ENCODE assay signal across 17 mouse cellular contexts in genomic region chr7:64227586-64227985, GRCm38 (mm10).
"Had no signal": no experiment of that assay in that cellular context is flagged by ENCODE, and none has a peak within 500 bp of the region (broad histone marks: within the 10 kb centered on the region; RNA-seq: fewer than 3 reads in every experiment).

No protein-coding gene starts in this region.

- H3K9ac ChIP-seq: liver, embryonic 15.5 days; liver, postnatal 0 days; lung, embryonic 15.5 days; midbrain, embryonic 12.5 days; neural tube, embryonic 12.5 days; stomach, embryonic 15.5 days had no signal

- H3K27ac ChIP-seq: liver, embryonic 15.5 days; lung, embryonic 15.5 days; midbrain, embryonic 12.5 days; neural tube, embryonic 12.5 days; stomach, embryonic 15.5 days; stomach, postnatal 0 days had no signal

- H3K4me2 ChIP-seq: liver, embryonic 15.5 days; lung, embryonic 15.5 days; midbrain, embryonic 12.5 days; neural tube, embryonic 12.5 days; stomach, embryonic 15.5 days had no signal

- H3K36me3 ChIP-seq: liver, embryonic 15.5 days; lung, embryonic 15.5 days; midbrain, embryonic 10.5 days; midbrain, embryonic 12.5 days; neural tube, embryonic 12.5 days; stomach, embryonic 15.5 days had no signal

- H3K4me1 ChIP-seq: liver, embryonic 15.5 days; lung, embryonic 15.5 days; midbrain, embryonic 12.5 days; neural tube, embryonic 12.5 days; stomach, embryonic 15.5 days had no signal

- DNase-seq: liver, postnatal 0 days; lung, adult 2 months; lung, postnatal 14 days; midbrain, embryonic 14.5 days; retina, postnatal 1 day; right cerebral cortex, adult 18-20 months; right cerebral cortex, postnatal 14 days; thymus, adult 2 months; thymus, postnatal 25 days; thymus, postnatal 4 days had no signal

- H3K4me3 ChIP-seq: liver, embryonic 15.5 days; lung, embryonic 15.5 days; midbrain, embryonic 10.5 days; midbrain, embryonic 12.5 days; neural tube, embryonic 12.5 days; stomach, embryonic 15.5 days had no signal

- H3K27me3 ChIP-seq: liver, embryonic 15.5 days; lung, embryonic 15.5 days; midbrain, embryonic 12.5 days; neural tube, embryonic 12.5 days; stomach, embryonic 15.5 days had no signal

- H3K9me3 ChIP-seq: liver, embryonic 15.5 days; lung, embryonic 15.5 days; midbrain, embryonic 10.5 days; midbrain, embryonic 12.5 days; neural tube, embryonic 12.5 days; stomach, embryonic 15.5 days had no signal
